Mouse (Mus musculus) hindbrain, postnatal 0 days (tissue): ENCODE measurements at regions not wholly inside any gene's neighbourhood (a gene's known extent, or its start where the extent isn't known, plus 50 kb on each side); places are given as distances from the start of the nearest gene placed in this dataset.
A peak's percentile ranks its signal among the peaks of the same experiment; 100 is the strongest.

ENCODE experiments used
- ATAC-seq: fragments of 200-750 bp; cut with Nextera tagmentation; 2 replicates; pipeline ENCODE4 v1.8.0; 2017; ENCODE audit warnings: mild to moderate bottlenecking, moderate TSS enrichment, moderate library complexity
- DNase-seq: peaks from one replicate; pipeline ENCODE4 v3.0.0-alpha.2; 2015; ENCODE audit warnings: low spot score
- H3K27ac ChIP-seq: fragments of 300-500 bp; sonication (generic); 2 replicates; pipeline ENCODE4 v1.5.1; 2014; ENCODE audit warnings: mild to moderate bottlenecking
- H3K27me3 ChIP-seq: fragments of 300-500 bp; sonication (generic); 2 replicates; pipeline ENCODE4 v1.6.1; 2014; ENCODE audit warnings: low read length, mixed read lengths; ENCODE audit not compliant: insufficient read depth
- H3K36me3 ChIP-seq: fragments of 300-500 bp; sonication (generic); 2 replicates; pipeline ENCODE4 v1.6.1; 2014; ENCODE audit warnings: low read length, mixed read lengths; ENCODE audit not compliant: insufficient read depth
- H3K4me1 ChIP-seq: fragments of 300-500 bp; sonication (generic); 2 replicates; pipeline ENCODE4 v1.6.1; 2014; ENCODE audit warnings: antibody characterized with exemption, low read length, mixed read lengths; ENCODE audit not compliant: insufficient read depth
- H3K4me2 ChIP-seq: fragments of 300-500 bp; sonication (generic); 2 replicates; pipeline ENCODE4 v1.6.1; 2014; ENCODE audit warnings: low read depth, mild to moderate bottlenecking, low read length, moderate library complexity, mixed read lengths
- H3K4me3 ChIP-seq: fragments of 300-500 bp; sonication (generic); 2 replicates; pipeline ENCODE4 v1.5.1; 2014; ENCODE audit warnings: low read length
- H3K9ac ChIP-seq: fragments of 300-500 bp; sonication (generic); replicated peaks from 2 replicates; pipeline ENCODE4 v1.6.1; 2014; ENCODE audit warnings: mild to moderate bottlenecking, low read length, moderate library complexity, mixed read lengths
- H3K9me3 ChIP-seq: fragments of 300-500 bp; sonication (generic); 2 replicates; pipeline ENCODE4 v1.6.1; 2016; ENCODE audit warnings: low read length, mixed read lengths
- CTCF ChIP-seq: IDR thresholded peaks from 2 replicates; pipeline ENCODE4 v1.5.1; 2016; ENCODE audit warnings: antibody characterized with exemption, control low read depth, low read depth
- WGBS: fragments of 180-500 bp; shearing (Covaris S2); extraction: QIAGEN DNeasy Blood & Tissue Kit; methylation state at CpG from one replicate; pipeline ENCODE4 v1.1.7; 2014; 5-methylcytosine and 5-hydroxymethylcytosine counted together

DNA sequence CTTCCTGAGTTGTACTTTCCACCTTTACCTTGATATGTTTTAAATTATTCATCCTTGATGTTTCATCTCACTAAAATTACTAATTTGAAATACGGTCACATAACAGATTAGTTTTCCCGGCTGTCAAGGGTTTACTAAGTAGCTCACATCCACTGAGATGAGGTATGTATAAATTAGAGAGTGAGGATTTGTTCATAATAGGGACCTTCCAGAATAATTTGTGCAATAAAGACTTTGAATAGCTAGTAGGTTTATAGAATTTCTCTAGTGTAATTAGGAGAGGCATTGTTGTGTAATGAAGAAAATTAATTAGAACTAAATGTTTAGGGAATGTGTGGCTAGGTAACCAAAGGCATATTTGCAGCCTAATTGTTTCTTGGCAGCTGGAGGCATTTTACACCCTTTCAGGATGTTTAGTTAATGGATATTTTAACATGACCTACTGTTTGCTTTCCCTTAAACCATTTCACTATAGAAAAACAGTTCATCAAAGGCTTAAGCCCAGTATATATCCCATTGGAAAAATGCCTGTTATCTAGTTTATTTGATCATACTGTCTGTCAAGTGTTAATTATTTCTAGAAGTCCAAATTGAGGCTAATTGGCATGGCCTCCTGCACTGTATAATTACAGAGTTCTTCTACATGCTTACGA is 70.8 kb downstream of the Mat2b start:
- ATAC-seq, result no peak
- 62% methylated on average over 3 of the region's 3 CpGs for WGBS

DNA sequence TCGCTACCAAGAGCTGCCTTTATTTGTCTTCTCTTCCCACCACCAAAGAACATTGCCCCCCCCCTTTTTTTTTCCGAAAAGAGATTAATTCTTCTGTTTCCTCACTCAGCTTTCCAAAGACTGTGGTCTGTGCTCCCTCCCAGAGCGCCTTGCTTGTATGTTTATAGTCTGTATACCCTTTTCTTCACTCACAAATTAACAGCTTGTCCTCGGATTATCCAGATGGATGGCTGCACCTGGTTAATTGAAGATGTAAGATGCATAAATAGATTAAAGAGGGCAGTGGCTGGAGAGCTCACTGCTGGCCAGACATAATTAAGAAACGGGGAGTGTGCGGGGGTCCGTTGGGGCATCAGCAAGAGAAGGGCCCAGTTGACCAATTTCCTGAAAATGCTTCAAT is 75.0 kb downstream of the Mat2b start:
- no peak for TF ChIP-seq CTCF
- peak; percentile 10 for DNase-seq
- Histone ChIP-seq H3K36me3 (no peaks in the 10 kb centered on the region), H3K27ac (no peak overlapping the region), H3K9me3 (no peaks in the 10 kb centered on the region), H3K27me3 (no peaks in the 10 kb centered on the region), H3K4me2 (no peak overlapping the region), H3K9ac (no peak overlapping the region), H3K4me3 (no peak overlapping the region), H3K4me1 (no peaks in the 10 kb centered on the region)
- ATAC-seq, result no peak
- 57% methylated on average over 7 of the region's 7 CpGs for WGBS

More for the DNA sequence above, 70.8 kb downstream of the Mat2b start:
- H3K4me1 ChIP-seq, result no peaks in the 10 kb centered on the region
- no peaks in the 10 kb centered on the region for H3K36me3 ChIP-seq
- H3K9me3 ChIP-seq, result no peaks in the 10 kb centered on the region
- H3K4me3 ChIP-seq, result no peak overlapping the region
- H3K27ac ChIP-seq, result no peak overlapping the region
- no peak overlapping the region for H3K4me2 ChIP-seq
- TF ChIP-seq CTCF, result no peak
- peak; percentile 7 for DNase-seq
- H3K9ac ChIP-seq, result no peak overlapping the region
- no peaks in the 10 kb centered on the region for H3K27me3 ChIP-seq

DNA sequence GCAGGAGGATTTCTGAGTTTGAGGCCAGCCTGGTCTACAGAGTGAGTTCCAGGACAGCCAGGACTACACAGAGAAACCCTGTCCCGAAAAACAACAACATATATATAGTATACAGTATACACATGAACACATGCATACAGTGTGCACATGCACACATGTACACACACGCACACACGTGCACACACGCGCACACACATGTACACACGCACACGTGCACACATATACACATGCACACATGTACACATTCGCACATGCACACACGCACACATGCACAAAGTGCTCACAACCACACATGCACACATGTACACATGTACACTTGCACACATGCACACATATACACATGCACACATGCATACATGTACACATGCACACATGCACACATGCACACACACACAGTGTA is 92.0 kb downstream of the Mat2b start:
- H3K36me3 ChIP-seq, result no peaks in the 10 kb centered on the region
- no peak overlapping the region for H3K4me2 ChIP-seq
- no peak overlapping the region for H3K4me3 ChIP-seq
- peaks cover 14% of the 10 kb centered on the region; the same call in 1 of the 2 replicates for H3K4me1 ChIP-seq
- H3K27ac ChIP-seq, result no peak overlapping the region
- H3K27me3 ChIP-seq, result no peaks in the 10 kb centered on the region
- ATAC-seq (no peak), DNase-seq (no peak)
- H3K9ac ChIP-seq, result no peak overlapping the region
- H3K9me3 ChIP-seq, result no peaks in the 10 kb centered on the region
- WGBS, result 94% methylated on average over 9 of the region's 9 CpGs
- TF ChIP-seq CTCF, result no peak

DNA sequence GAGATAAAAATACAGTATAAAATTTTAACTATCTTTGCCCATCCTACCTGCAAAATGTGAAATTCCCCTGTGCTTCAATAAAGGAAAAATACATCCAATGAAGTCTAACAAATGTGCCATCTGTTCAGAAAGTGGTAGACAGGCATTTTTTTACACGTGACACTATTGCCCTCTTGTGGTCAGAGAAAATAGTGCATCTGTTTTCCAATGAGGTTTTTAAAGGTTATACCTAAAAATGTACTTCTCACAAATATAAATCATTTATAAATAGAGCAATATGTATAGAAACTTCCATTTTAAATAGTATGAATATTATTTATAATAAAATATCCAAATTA is 93.5 kb downstream of the Mat2b start:
- H3K9me3 ChIP-seq, result no peaks in the 10 kb centered on the region
- no peaks in the 10 kb centered on the region for H3K27me3 ChIP-seq
- no peaks in the 10 kb centered on the region for H3K36me3 ChIP-seq
- peaks cover 14% of the 10 kb centered on the region; the same call in 1 of the 2 replicates for H3K4me1 ChIP-seq
- H3K4me2 ChIP-seq, result no peak overlapping the region
- WGBS, result 0% methylated on average over 1 of the region's 1 CpGs
- ATAC-seq, result 0 out of 2 replicates have a peak, but pooled peaks have one; percentile 27
- no peak overlapping the region for H3K4me3 ChIP-seq
- H3K27ac ChIP-seq, result peak overlapping the region; percentile 3; the same call in 1 of the 2 replicates
- DNase-seq, result peak; percentile 75
- TF ChIP-seq CTCF, result peak; percentile 83
- no peak overlapping the region for H3K9ac ChIP-seq

DNA sequence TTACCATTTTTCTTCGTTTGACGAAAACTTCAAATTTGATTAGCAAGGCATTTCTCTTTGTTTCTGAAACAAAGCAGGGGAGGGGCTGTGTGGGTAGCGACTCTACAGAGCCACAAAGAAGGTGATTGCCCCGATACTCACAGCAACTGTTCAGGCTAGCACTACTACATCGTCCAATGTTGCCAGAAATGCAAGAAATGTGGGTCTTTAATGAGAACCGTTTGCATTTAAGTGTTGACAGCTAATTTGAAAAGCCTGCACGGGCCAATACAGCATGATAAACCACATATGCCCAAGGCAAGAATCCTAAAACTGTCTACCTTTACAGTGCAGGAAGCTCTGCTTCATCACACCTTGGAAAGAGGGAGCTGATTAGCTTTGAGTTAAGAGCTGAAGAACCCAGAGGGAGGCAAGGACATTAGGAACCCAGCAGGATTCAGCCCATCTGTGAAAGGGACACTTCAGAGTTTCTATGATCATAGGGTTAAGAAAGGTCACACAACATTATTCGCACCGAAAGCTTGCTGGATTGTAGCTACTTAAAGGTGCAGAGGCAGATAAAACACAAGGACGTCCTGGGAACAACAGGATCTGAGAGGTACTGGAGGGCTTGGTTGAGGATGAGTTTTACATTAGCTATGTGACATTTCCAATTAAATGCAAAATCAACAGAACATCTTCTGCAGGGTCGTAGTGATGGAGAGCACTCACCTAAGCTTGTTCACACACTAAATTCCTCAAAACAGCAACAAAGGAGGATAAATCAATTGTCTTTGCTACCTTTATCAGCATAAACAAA is 94.0 kb downstream of the Mat2b start:
- WGBS, result 14% methylated on average over 11 of the region's 11 CpGs
- Histone ChIP-seq H3K4me2 (peak overlapping the region; percentile 22), H3K9me3 (no peaks in the 10 kb centered on the region), H3K27me3 (no peaks in the 10 kb centered on the region), H3K4me1 (peaks cover 14% of the 10 kb centered on the region; the same call in 1 of the 2 replicates), H3K9ac (no peak overlapping the region), H3K4me3 (no peak overlapping the region), H3K27ac (peak overlapping the region; percentile 3; the same call in 1 of the 2 replicates), H3K36me3 (no peaks in the 10 kb centered on the region)
- ATAC-seq, result 0 out of 2 replicates have a peak, but pooled peaks have one; percentile 24
- peak; percentile 39 for DNase-seq
- TF ChIP-seq CTCF, result no peak

- H3K9ac ChIP-seq, result no peak overlapping the region
- no peak for TF ChIP-seq CTCF
- H3K9me3 ChIP-seq, result no peaks in the 10 kb centered on the region
- no peaks in the 10 kb centered on the region for H3K27me3 ChIP-seq
- peak overlapping the region; percentile 3; the same call in 1 of the 2 replicates for H3K27ac ChIP-seq
- H3K4me3 ChIP-seq, result no peak overlapping the region
- DNase-seq (peak; percentile 59), ATAC-seq (no peak)
- peaks cover 14% of the 10 kb centered on the region; the same call in 1 of the 2 replicates for H3K4me1 ChIP-seq
- peak overlapping the region; percentile 22 for H3K4me2 ChIP-seq
- WGBS, result 12% methylated on average over 15 of the region's 15 CpGs
- no peaks in the 10 kb centered on the region for H3K36me3 ChIP-seq
These were observed 94.8 kb downstream of the Mat2b start for GRCm38 (mm10) chr11:40599956-40600772.
